Mouse (Mus musculus): ENCODE data around the gene Gm3336.

- TF ChIP-seq POLR2A (IDR thresholded peaks at IDR 0.05; ENCODE audit: extremely low read depth, insufficient read depth, low read length) (no peak), CTCF (IDR thresholded peaks at IDR 0.05; ENCODE audit: low read depth, low read length) (no peak)
Measured at GRCm38 (mm10) chr8:70719796-70720270, 1.5 kb downstream of the Gm3336 start.

Data from liver, adult 2 months (tissue).